Mouse (Mus musculus) neural tube, embryonic 15.5 days (tissue): ENCODE measurements around the gene Mad2l2. TPM values are rescaled to one million over a fixed set of nuclear protein-coding genes. Genes with fewer than 3 reads are reported as not detected.

ENCODE experiments used
- ATAC-seq: fragments of 200-750 bp; cut with Nextera tagmentation; 2 replicates; pipeline ENCODE4 v1.8.0; 2017; ENCODE audit warnings: mild to moderate bottlenecking, moderate TSS enrichment, moderate library complexity; ENCODE audit not compliant: low FRiP score
- H3K27ac ChIP-seq: fragments of 300-500 bp; sonication (generic); replicated peaks from 2 replicates; pipeline ENCODE4 v1.5.1; 2015; ENCODE audit warnings: mild to moderate bottlenecking, inconsistent platforms
- H3K27me3 ChIP-seq: fragments of 300-500 bp; sonication (generic); replicated peaks from 2 replicates; pipeline ENCODE4 v1.6.1; 2015; ENCODE audit warnings: inconsistent platforms
- H3K36me3 ChIP-seq: fragments of 300-500 bp; sonication (generic); 2 replicates; pipeline ENCODE4 v1.6.1; 2015; ENCODE audit warnings: inconsistent platforms
- H3K4me1 ChIP-seq: fragments of 300-500 bp; sonication (generic); 2 replicates; pipeline ENCODE4 v1.6.1; 2015; ENCODE audit warnings: inconsistent platforms
- H3K4me2 ChIP-seq: fragments of 300-500 bp; sonication (generic); 2 replicates; pipeline ENCODE4 v1.6.1; 2015; ENCODE audit warnings: inconsistent platforms, mild to moderate bottlenecking, moderate library complexity
- H3K4me3 ChIP-seq: fragments of 300-500 bp; sonication (generic); replicated peaks from 2 replicates; pipeline ENCODE4 v1.5.1; 2015; ENCODE audit warnings: mild to moderate bottlenecking, inconsistent platforms
- H3K9ac ChIP-seq: fragments of 300-500 bp; sonication (generic); replicated peaks from 2 replicates; pipeline ENCODE4 v1.6.1; 2015; ENCODE audit warnings: mild to moderate bottlenecking, inconsistent platforms
- H3K9me3 ChIP-seq: fragments of 300-500 bp; sonication (generic); replicated peaks from 2 replicates; pipeline ENCODE4 v1.6.1; 2016; ENCODE audit warnings: inconsistent platforms
- WGBS: fragments of 180-500 bp; shearing (Covaris S2); methylation state at CpG from one replicate; pipeline ENCODE4 v1.1.7; 2015; ENCODE audit warnings: mixed read lengths; 5-methylcytosine and 5-hydroxymethylcytosine counted together
- polyA plus RNA-seq: library from polyadenylated mRNA; unstranded; fragments of >200 nt; fragmentation: Nextera tagmentation; extraction: Ambion mirVana; gene quantifications from 2 replicates; pipeline ENCODE4 v1.2.1, GENCODE M21; 2015

Mad2l2 gene
- polyA plus RNA-seq, 1 experiment from 2014 or later: 99.9 TPM

DNA sequence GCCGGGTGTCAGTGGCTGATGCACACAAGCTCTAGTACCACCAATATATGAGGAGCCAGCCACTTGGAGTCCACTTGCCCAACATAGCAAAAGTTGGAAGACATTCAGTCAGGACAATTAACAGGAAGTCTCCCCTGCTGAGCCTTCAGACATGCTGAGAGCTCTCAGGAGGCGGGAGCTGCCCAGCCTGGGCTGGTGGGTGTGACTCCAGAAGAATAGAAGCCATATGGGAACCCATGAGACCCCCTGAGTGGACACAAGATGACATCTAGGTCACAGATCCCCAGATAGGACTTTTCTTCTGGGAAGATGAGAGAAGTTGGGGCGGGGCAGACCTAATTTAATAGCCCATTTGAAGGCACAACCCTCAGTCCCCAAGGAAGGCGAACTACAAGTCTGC is 41.0 kb upstream of the Mad2l2 start:
- Histone ChIP-seq H3K9ac (no peak overlapping the region), H3K27ac (no peak overlapping the region), H3K4me2 (no peak overlapping the region), H3K4me1 (peaks cover 26% of the 10 kb centered on the region), H3K9me3 (no peaks in the 10 kb centered on the region), H3K36me3 (no peaks in the 10 kb centered on the region), H3K27me3 (no peaks in the 10 kb centered on the region), H3K4me3 (no peak overlapping the region)
- WGBS: 55% methylated on average over 4 of the region's 4 CpGs
- no peak for ATAC-seq

DNA sequence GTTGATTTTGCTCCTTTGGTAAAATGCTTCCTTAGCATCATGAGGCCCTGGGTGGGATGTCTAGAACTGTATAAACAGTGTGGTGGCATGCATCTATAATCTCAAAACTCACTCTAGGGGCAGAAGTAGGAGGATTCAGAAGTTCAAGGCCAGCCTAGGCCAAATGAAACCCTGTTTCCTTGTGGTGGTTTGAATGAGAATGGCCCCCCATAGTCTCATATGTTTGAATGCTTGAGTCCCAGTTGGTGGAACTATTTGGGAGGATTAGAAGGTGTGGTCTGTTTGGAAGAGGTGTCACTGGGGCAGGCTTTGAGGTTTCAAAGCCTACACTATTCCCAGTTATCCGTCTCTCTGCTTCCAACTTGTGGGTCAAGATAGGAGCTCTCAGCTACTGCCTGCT is 39.0 kb upstream of the Mad2l2 start:
- Histone ChIP-seq H3K9me3 (no peaks in the 10 kb centered on the region), H3K4me1 (peaks cover 23% of the 10 kb centered on the region), H3K36me3 (no peaks in the 10 kb centered on the region), H3K9ac (no peak overlapping the region), H3K4me2 (no peak overlapping the region), H3K27me3 (no peaks in the 10 kb centered on the region), H3K4me3 (no peak overlapping the region), H3K27ac (no peak overlapping the region)
- ATAC-seq: no peak
- 96% methylated on average over 1 of the region's 1 CpGs for WGBS

DNA sequence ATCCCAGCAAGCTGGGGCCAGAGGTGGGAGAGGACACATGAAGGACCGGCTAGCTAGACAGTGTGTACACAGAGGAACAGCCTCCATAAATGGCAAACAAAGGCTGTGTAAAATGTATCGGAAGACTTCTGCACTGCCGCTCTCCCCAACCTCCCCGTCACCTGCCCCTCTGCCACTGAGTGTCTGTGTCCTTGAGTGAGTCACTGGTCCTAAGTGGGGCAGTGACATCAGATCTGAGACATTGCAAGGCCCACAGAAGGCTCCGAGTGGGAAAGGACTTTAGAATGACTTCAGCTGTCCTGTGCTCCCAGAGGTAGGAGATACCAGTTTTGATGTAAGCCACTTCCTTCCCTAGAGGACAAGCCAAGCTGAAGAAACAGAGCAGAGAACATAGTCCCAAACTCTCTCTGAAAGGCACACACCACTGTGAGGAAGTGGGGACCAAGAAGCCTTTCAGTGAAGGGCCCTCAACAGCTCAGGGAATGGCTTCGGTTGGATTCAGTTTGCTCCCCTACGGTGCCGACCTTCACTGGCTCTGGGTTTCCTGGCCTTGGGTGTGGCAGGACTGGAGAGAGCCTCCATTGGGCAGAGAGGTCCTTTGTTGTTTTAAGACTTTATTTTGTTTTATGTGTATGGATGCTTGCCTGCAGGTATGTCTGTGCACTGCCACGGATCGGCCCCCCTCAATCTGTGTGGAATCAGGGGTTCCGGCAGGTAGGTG is 37.5 kb upstream of the Mad2l2 start:
- ATAC-seq: no peak
- no peaks in the 10 kb centered on the region for H3K9me3 ChIP-seq
- H3K4me1 ChIP-seq: peaks cover 10% of the 10 kb centered on the region
- no peaks in the 10 kb centered on the region for H3K27me3 ChIP-seq
- WGBS: 92% methylated on average over 11 of the region's 11 CpGs
- no peak overlapping the region for H3K9ac ChIP-seq
- no peaks in the 10 kb centered on the region for H3K36me3 ChIP-seq
- H3K27ac ChIP-seq: no peak overlapping the region
- no peak overlapping the region for H3K4me3 ChIP-seq
- H3K4me2 ChIP-seq: no peak overlapping the region

DNA sequence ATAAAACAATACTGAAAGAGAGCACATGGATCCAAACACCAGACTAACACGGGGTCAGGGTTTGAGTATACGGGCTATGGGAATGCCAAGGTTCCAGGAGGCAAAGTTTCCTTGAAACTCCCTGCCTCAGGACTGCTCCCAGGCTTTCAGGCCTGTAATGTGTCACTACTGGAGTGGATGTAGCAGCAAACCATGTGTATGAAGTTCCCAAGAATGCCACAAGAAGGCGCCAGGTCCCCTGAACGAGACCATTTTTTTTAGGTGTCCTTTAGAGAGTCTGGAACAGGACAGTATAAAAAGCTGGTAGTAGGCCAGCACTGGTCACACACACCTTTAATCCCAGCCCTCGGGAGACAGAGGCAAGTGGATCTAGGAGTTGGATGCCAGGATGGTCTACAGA is 36.0 kb upstream of the Mad2l2 start:
- ATAC-seq: no peak
- H3K9me3 ChIP-seq: no peaks in the 10 kb centered on the region
- no peaks in the 10 kb centered on the region for H3K27me3 ChIP-seq
- H3K4me1 ChIP-seq: peaks cover 6% of the 10 kb centered on the region; the same call in 1 of the 2 replicates
- no peak overlapping the region for H3K4me2 ChIP-seq
- no peak overlapping the region for H3K4me3 ChIP-seq
- WGBS: 78% methylated on average over 5 of the region's 5 CpGs
- no peak overlapping the region for H3K27ac ChIP-seq
- H3K36me3 ChIP-seq: no peaks in the 10 kb centered on the region
- no peak overlapping the region for H3K9ac ChIP-seq

DNA sequence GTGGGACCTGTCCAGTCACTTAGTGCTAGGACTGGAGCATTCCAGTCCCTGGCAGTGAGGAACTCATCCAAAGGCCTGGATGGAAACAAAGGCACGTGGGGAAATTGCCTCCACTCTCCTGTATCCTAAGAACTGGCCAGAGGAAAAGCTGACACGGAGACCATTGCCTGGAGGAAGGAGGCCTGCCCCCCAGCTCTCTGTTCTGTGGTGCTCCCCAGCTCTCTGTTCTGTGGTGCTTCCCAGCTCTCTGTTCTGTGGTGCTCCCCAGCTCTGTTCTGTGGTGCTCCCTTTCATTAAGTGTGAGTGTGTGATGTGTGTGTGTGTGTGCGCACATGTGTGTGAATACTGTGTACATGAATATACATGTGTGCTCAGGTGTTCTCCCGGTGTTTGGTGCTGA is 35.1 kb upstream of the Mad2l2 start:
- no peak overlapping the region for H3K27ac ChIP-seq
- no peaks in the 10 kb centered on the region for H3K9me3 ChIP-seq
- no peaks in the 10 kb centered on the region for H3K36me3 ChIP-seq
- no peak overlapping the region for H3K4me3 ChIP-seq
- no peak for ATAC-seq
- 79% methylated on average over 4 of the region's 4 CpGs for WGBS
- no peak overlapping the region for H3K4me2 ChIP-seq
- peaks cover 6% of the 10 kb centered on the region; the same call in 1 of the 2 replicates for H3K4me1 ChIP-seq
- H3K27me3 ChIP-seq: no peaks in the 10 kb centered on the region
- H3K9ac ChIP-seq: no peak overlapping the region

DNA sequence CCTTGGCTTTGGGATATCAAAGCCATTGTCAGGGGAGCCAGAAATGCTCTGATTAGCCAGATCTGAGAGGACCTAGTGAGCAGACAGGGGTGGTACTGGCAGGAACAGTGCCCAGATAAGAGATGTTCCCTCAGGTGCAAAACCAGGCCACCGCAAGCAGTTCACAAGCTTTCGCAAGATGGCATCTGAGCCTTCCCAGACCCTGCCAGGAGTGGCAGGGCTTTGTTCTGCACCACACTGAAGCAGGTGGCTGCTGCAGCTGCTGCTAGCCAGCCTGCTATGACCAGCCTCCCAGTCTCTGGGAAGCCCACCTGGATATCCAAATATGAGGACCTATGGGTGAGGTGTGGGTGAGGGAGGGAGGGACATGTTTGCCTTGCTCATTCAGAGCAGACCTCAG is 32.2 kb upstream of the Mad2l2 start:
- Histone ChIP-seq H3K4me1 (peaks cover 16% of the 10 kb centered on the region), H3K4me2 (no peak overlapping the region), H3K4me3 (no peak overlapping the region), H3K36me3 (no peaks in the 10 kb centered on the region), H3K27me3 (no peaks in the 10 kb centered on the region), H3K9ac (no peak overlapping the region), H3K9me3 (no peaks in the 10 kb centered on the region), H3K27ac (peak overlapping the region; percentile 41)
- 82% methylated on average over 2 of the region's 2 CpGs for WGBS
- no peak for ATAC-seq

DNA sequence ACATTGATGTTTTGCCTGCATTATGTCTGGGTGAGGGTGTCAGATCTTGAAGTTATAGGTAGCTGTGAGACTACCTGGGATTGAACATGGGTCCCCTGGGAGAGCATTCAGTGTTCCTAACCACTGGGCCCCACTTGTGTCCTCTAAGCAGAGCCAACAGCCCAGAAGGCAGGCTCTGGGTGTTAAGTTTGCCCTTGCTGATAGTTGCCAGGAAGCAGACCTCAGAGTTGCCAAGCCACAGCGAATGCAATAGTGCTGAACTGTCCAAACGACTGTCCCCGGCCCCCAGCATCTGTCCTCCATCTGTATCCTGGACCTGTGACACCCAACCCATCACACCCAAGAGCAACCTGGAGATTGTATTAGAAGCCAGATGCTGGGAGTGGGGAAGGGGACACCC is 31.5 kb upstream of the Mad2l2 start:
- Histone ChIP-seq H3K27me3 (no peaks in the 10 kb centered on the region), H3K4me2 (no peak overlapping the region), H3K27ac (no peak overlapping the region), H3K4me3 (no peak overlapping the region), H3K4me1 (peaks cover 16% of the 10 kb centered on the region), H3K36me3 (no peaks in the 10 kb centered on the region), H3K9ac (no peak overlapping the region), H3K9me3 (no peaks in the 10 kb centered on the region)
- no peak for ATAC-seq
- 81% methylated on average over 3 of the region's 3 CpGs for WGBS

DNA sequence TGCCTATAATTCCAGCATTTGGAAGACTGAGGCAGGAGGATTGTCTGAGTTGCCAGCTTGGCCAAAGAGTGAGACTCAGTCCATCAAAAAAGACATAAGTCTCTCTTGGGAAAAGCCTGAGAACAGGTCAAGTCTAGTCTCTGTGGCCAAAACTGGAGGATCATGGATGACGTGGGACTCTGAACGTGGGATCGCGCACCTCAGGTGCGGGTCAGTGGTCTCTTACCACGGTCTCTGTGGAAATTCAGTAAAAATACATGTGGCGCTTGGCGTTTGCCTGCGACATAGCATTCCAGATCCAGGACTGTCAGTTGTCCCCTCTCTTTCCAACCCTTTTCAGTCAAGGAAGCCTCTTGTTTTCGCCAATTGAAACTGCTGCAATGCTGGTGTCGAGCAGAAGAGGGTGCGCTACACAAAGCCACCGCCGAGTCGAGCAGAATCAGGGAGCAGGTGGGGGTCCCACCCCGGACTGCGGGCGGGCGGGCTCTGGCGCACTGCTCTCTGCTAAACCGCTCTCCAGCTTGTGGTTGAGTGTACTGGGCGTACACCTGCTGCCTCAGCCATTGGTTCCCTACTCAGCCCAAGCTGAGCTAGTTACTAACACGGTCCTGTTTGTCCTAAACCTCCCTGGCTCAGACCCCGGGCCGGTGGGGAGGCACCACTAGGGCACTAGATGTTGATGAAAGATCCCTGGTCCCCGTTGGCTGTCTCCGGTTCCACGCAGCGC is 28.2 kb upstream of the Mad2l2 start:
- peak overlapping the region; percentile 55 for H3K4me2 ChIP-seq
- H3K4me3 ChIP-seq: peak overlapping the region; percentile 25
- peaks cover 16% of the 10 kb centered on the region for H3K4me1 ChIP-seq
- H3K27ac ChIP-seq: peak overlapping the region; percentile 64
- H3K9ac ChIP-seq: peak overlapping the region; percentile 34
- WGBS: 19% methylated on average over 29 of the region's 29 CpGs
- H3K27me3 ChIP-seq: no peaks in the 10 kb centered on the region
- ATAC-seq: peak; percentile 78
- no peaks in the 10 kb centered on the region for H3K9me3 ChIP-seq
- H3K36me3 ChIP-seq: no peaks in the 10 kb centered on the region

DNA sequence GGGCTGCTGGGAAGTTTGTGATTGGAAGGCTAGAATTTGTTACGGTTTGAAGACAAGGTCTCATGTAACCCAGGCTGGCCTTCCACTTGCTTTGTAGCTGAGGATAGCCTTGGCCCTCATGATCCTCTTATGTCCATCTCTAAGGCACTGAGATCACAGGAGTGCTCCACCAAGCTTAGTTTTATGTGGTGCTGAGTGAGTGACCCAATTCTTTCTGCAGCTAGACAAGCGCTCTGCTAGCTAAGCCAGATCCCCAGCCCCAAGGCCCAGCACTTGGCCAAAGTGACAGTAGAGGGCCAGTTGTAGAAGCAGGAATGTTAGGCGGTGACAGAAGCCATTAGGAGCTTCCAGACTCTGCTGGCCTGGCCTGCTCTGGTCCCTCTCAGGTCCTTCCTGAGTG is 26.0 kb upstream of the Mad2l2 start:
- ATAC-seq: no peak
- Histone ChIP-seq H3K36me3 (no peaks in the 10 kb centered on the region), H3K4me2 (no peak overlapping the region), H3K27me3 (no peaks in the 10 kb centered on the region), H3K9me3 (no peaks in the 10 kb centered on the region), H3K27ac (no peak overlapping the region), H3K4me1 (peaks cover 25% of the 10 kb centered on the region), H3K9ac (no peak overlapping the region), H3K4me3 (no peak overlapping the region)
- 88% methylated on average over 3 of the region's 3 CpGs for WGBS

DNA sequence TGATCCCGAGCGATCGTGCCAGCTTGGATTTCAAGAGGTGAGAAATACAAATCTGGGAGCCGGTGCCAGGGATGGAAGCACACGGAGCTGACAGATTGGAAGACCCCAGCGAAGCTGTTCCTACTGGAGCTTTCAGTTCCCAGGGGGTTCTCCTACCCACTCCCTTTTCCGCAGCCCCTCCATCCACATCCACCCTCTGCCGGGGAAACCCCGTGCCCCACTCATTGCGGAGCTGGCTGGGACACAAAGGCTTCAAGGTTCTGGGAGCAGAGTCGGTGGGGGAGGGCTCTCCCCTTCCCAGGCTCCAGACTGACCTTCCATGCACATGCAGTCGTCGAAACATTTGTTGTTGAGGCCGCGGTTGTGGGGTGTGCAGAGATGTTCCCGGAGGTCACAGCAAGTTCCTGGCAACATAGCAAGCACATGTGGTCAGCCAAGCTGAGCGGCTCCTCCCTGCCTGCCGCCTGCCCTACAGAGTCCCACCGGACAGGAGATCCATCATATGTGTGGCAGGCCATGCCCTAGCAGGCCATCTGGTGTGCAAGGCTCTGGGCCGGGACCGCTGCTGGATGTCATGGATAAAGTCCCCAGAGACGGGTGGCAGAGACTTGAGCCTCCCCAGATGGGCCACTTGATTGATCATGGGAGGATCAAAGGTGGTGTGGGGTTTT is 22.4 kb upstream of the Mad2l2 start:
- Histone ChIP-seq H3K36me3 (peaks cover 3% of the 10 kb centered on the region; the same call in 1 of the 2 replicates), H3K9me3 (no peaks in the 10 kb centered on the region), H3K4me2 (no peak overlapping the region), H3K9ac (no peak overlapping the region), H3K27me3 (no peaks in the 10 kb centered on the region), H3K4me3 (no peak overlapping the region), H3K27ac (no peak overlapping the region), H3K4me1 (peaks cover 14% of the 10 kb centered on the region)
- WGBS: 38% methylated on average over 22 of the region's 22 CpGs
- no peak; the same call in 1 of the 2 replicates for ATAC-seq

DNA sequence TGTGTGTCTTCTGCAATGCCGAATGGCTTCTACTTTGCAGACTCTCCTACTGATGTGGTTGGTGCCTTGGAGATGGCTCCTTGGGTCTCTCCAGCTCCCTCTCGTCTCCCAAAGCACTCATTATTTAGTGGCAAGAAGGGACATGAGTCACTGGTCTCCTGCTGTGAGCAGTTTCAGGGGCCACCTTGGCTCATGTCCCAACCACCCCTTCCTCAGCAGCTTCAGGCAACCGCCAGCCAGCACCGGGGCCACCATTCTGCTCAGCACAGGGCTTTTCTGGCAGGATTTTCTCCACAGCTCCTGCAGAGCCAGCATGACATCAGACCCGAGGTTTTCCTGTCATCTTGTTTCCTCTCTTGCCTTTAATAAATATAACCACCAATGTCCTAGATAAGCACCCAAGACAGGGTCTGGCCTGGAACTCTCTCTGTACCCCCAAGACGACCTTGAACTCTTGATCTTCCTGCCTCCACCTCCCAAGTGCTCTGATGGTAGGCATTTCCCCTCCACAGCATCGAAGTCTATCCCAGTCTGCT is 21.6 kb upstream of the Mad2l2 start:
- peaks cover 11% of the 10 kb centered on the region; the same call in 1 of the 2 replicates for H3K36me3 ChIP-seq
- no peak overlapping the region for H3K9ac ChIP-seq
- no peak overlapping the region for H3K4me3 ChIP-seq
- no peak overlapping the region for H3K4me2 ChIP-seq
- 53% methylated on average over 7 of the region's 7 CpGs for WGBS
- H3K4me1 ChIP-seq: peaks cover 14% of the 10 kb centered on the region
- ATAC-seq: no peak
- H3K27ac ChIP-seq: no peak overlapping the region
- no peaks in the 10 kb centered on the region for H3K27me3 ChIP-seq
- H3K9me3 ChIP-seq: no peaks in the 10 kb centered on the region
